Mouse (Mus musculus): ENCODE measurements at regions not wholly inside any gene's neighbourhood (a gene's known extent, or its start where the extent isn't known, plus 50 kb on each side); places are given as distances from the start of the nearest gene placed in this dataset.

GRCm38 (mm10) chr1:42353096-42353495, 342.5 kb upstream of the Pou3f3 start:
- no peak for TF ChIP-seq POLR2A (IDR thresholded peaks at IDR 0.05; ENCODE audit: low read depth, low read length)
- no peak for TF ChIP-seq CTCF (IDR thresholded peaks at IDR 0.05; ENCODE audit: borderline replicate concordance, insufficient read depth, low read length)
